Mouse (Mus musculus) thymus, adult 2 months (tissue): ENCODE results near the gene Pitpnm2. TPM values are rescaled to one million over a fixed set of nuclear protein-coding genes. Genes with fewer than 3 reads are reported as not detected.

Experiments
- DNase-seq: peaks from one replicate; pipeline ENCODE4 v3.0.0; 2021
- H3K27ac ChIP-seq: fragments of 200-500 bp; 2 replicates; pipeline ENCODE4 v1.5.1; 2012; ENCODE audit warnings: low read length, control low read depth; ENCODE audit not compliant: control insufficient read depth, insufficient read depth
- H3K27me3 ChIP-seq: fragments of 200-500 bp; 2 replicates; pipeline ENCODE4 v1.6.1; 2012; ENCODE audit warnings: mild to moderate bottlenecking, low read length, moderate library complexity, mixed read lengths; ENCODE audit not compliant: control insufficient read depth, insufficient read depth
- H3K36me3 ChIP-seq: fragments of 200-500 bp; 2 replicates; pipeline ENCODE4 v1.6.1; 2012; ENCODE audit warnings: mild to moderate bottlenecking, low read length, moderate library complexity; ENCODE audit not compliant: control insufficient read depth, insufficient read depth
- H3K4me1 ChIP-seq: fragments of 200-500 bp; replicated peaks from 2 replicates; pipeline ENCODE4 v1.6.1; 2012; ENCODE audit warnings: low read length; ENCODE audit not compliant: control insufficient read depth, insufficient read depth
- H3K4me3 ChIP-seq: fragments of 200-500 bp; 2 replicates; pipeline ENCODE4 v1.5.1; 2012; ENCODE audit warnings: mild to moderate bottlenecking, low read length, control low read depth, moderate library complexity; ENCODE audit not compliant: control insufficient read depth, insufficient read depth
- CTCF ChIP-seq: fragments of 200-500 bp; IDR thresholded peaks from 2 replicates; pipeline ENCODE4 v1.5.1; 2012; ENCODE audit warnings: mild to moderate bottlenecking, control low read depth, low read length, moderate library complexity, borderline replicate concordance; ENCODE audit not compliant: control insufficient read depth, poor library complexity, insufficient read depth; ENCODE audit errors: extremely low read depth
- POLR2A ChIP-seq: fragments of 200-500 bp; IDR thresholded peaks from 2 replicates; pipeline ENCODE4 v1.6.1; 2012; ENCODE audit warnings: mild to moderate bottlenecking, low read length, control low read depth, moderate library complexity; ENCODE audit not compliant: control insufficient read depth, poor library complexity, insufficient read depth; ENCODE audit errors: extremely low read depth
- WGBS: fragments of 180-500 bp; shearing (Covaris S2); methylation state at CpG from one replicate; pipeline ENCODE4 v1.1.7; 2018; 5-methylcytosine and 5-hydroxymethylcytosine counted together
- polyA plus RNA-seq: library from polyadenylated mRNA; depleted of rRNA; stranded (reverse); fragments of >200 nt; gene quantifications from 2 replicates; pipeline ENCODE4 v1.2.3, GENCODE M21; 2012

The Pitpnm2 gene
- polyA plus RNA-seq, 1 experiment = 279 TPM

DNA sequence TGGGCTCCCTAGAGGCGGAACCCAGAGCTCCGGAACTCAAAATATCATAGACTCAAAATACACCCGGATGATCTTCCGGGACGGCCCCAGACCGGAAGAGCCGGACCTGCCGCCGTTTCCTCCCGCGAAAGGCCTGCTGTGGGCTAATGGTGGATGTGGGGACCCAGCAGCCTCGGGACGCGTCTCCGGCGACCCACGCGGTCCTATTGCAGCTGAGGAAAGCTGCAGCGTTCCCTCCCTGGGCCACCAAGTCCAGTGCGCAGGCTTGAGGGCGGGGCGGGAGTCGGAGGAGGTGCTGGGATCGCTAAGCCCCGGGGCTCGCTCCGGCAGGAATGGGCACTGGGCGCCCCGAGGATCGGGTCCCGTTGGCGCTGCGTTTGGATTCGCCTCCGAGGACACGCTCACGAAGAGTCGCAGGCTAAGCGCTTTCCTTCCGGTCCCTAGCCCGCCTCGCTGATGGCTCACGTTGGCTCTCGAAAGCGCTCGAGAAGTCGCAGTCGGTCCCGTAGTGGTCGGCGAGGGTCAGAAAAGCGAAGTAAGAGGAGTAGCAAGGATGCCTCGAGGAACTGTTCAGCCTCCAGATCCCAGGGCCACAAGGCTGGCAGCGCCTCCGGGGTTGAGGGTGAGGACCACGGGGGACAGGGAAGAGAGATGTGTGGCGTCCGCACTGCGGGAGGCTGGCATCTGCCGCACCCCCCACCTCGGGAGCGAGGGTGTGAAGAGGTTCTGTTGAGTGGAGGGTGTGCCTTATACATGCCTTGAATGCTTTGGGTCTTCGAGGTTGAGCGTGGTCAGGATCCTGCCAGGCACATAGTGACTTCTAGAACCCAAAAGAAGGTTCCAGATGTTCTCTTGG lies 133.3 kb downstream of the Pitpnm2 start, which contains the start of gene Arl6ip4:
Arl6ip4 (plus strand) TSS at position 100 of the 856 bp plus-strand sequence.
- peak; percentile 76 for DNase-seq
- Histone ChIP-seq H3K27me3 (no peaks in the 10 kb centered on the region), H3K4me1 (peaks cover 27% of the 10 kb centered on the region), H3K36me3 (peaks cover 14% of the 10 kb centered on the region), H3K4me3 (peak within 1 kb of the TSS; percentile 100), H3K27ac (no peak within 1 kb of the TSS)
- TF ChIP-seq POLR2A (peak; percentile 54; the same call in 1 of the 2 replicates), CTCF (no peak)
- 1% methylated on average over 64 of the region's 64 CpGs for WGBS

DNA sequence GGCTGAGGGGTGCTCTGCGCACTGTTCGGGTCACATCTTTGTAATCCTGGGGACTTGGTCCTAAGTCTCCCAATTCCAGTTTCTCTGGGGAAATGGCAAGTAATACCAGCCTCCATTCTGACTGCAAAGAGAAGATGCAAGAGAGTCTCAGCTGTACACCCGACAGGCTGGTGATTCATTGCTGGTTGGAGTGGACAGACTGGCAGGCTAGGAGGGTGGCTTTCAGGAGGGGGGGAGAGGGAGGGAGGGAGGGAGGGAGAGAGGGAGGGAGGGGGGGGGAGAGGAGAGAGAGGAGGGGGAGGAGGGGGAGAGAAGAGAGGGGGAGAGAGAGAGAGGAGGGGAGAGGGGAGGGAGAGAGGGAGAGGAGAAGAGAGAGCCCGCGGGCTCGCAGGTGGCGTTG lies 134.0 kb downstream of the Pitpnm2 start:
- 29% methylated on average over 7 of the region's 7 CpGs for WGBS
- H3K36me3 ChIP-seq = peaks cover 7% of the 10 kb centered on the region
- peaks cover 31% of the 10 kb centered on the region for H3K4me1 ChIP-seq
- H3K4me3 ChIP-seq = peak overlapping the region; percentile 100
- H3K27me3 ChIP-seq = no peaks in the 10 kb centered on the region
- no peak for DNase-seq
- no peak overlapping the region for H3K27ac ChIP-seq
- TF ChIP-seq CTCF = no peak
- TF ChIP-seq POLR2A = no peak

DNA sequence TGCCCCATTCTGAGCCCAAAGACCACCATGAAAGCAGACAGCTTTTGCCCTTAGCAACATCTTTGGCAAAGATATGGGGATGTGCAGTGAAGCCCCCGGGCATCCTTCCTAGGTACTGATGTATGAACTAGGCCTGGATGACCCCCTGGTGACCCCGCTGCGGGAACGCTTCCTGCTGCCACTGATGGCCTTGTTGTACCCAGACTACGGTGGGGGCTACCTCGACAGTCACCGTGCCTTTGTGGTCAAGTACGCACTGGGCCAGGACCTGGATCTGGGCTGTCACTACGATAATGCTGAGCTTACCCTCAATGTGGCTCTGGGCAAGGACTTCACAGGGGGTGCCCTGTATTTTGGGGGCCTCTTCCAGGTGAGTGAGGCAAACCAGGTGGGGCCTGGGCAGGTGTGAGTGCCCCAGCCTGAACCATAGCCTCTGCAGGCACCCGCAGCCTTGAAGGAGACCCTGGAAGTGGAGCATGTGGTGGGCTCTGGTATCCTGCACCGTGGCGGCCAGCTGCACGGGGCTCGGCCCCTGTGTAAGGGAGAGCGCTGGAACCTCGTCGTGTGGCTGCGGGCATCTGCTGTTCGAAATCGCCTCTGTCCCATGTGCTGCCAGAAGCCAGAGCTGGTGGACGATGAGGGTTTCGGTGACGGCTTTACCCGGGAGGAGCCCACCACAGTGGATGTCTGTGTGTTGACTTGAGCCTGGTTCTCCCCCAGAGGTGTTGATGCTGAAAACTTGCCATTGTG lies 135.1 kb downstream of the Pitpnm2 start:
- no peak for DNase-seq
- Histone ChIP-seq H3K36me3 (no peaks in the 10 kb centered on the region; the same call in 1 of the 2 replicates), H3K4me3 (no peak overlapping the region), H3K4me1 (peaks cover 28% of the 10 kb centered on the region), H3K27ac (no peak overlapping the region), H3K27me3 (no peaks in the 10 kb centered on the region)
- TF ChIP-seq POLR2A = no peak
- no peak for TF ChIP-seq CTCF
- 97% methylated on average over 24 of the region's 24 CpGs for WGBS

DNA sequence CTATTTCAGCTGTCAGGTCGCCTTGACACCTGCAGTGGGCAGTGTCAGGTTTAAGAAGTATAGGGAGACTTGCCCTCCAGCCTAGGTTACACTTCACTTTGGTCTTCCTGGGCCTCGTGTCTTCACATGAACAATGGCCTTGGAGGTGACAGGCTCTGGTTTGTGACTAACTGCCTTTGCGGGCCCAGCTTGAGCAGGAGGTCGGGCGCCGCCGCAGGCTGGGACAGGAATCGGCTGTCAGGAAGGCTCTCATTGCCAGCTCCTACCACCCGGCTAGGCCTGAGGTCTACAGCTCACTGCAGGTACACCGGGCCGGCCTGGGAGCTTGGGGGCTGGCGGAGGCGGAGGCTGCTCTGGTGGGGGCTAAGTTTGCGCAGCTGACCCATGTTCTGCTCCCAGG lies 136.5 kb downstream of the Pitpnm2 start:
- peak; percentile 73 for DNase-seq
- 16% methylated on average over 14 of the region's 14 CpGs for WGBS
- Histone ChIP-seq H3K36me3 (no peaks in the 10 kb centered on the region), H3K4me3 (peak overlapping the region; percentile 81), H3K27me3 (no peaks in the 10 kb centered on the region), H3K27ac (peak overlapping the region; percentile 23; the same call in 1 of the 2 replicates), H3K4me1 (peaks cover 28% of the 10 kb centered on the region)
- TF ChIP-seq POLR2A (no peak), CTCF (0 out of 2 replicates have a peak, but pooled peaks have one; percentile 30)

DNA sequence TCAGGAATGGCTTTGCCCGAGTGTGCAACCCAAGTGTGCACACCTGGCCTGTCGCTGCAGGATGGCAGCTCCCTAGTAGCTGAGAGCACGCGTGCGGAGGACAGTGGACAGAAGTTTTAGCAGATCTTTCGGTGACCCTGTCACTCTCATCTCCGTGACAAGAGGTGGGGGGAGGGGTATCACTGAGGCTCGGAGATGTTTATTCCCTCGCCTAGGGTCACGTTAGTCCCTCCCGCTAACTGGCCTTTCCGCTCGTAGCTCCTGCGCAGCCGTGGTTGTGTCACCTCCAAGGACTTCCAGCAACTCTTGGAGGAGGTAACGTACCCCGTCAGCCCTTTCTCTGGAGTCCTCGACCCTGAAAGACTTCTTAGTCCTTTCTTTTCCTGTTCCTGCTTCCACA lies 137.0 kb downstream of the Pitpnm2 start:
- Histone ChIP-seq H3K4me3 (peak overlapping the region; percentile 81), H3K27me3 (no peaks in the 10 kb centered on the region), H3K36me3 (no peaks in the 10 kb centered on the region), H3K4me1 (peaks cover 28% of the 10 kb centered on the region), H3K27ac (peak overlapping the region; percentile 23; the same call in 1 of the 2 replicates)
- TF ChIP-seq CTCF (no peak), POLR2A (no peak)
- DNase-seq = no peak
- WGBS = under 1% methylated on average over 18 of the region's 18 CpGs
